Mouse (Mus musculus): ENCODE measurements around the gene Chaf1a. TPM values are rescaled to one million over a fixed set of nuclear protein-coding genes. Genes with fewer than 3 reads are reported as not detected.

The Chaf1a gene
- polyA plus RNA-seq, 1 experiment from 2014 or later: 38.0 TPM

- DNase-seq (ENCODE audit: low spot score) (no peak), ATAC-seq (replicated peaks; ENCODE audit: low FRiP score) (no peak)
- no peak overlapping the region for H3K9ac ChIP-seq (ENCODE audit: low read length)
- no peak overlapping the region for H3K27ac ChIP-seq (ENCODE audit: low read depth, low read length)
- no peaks in the 10 kb centered on the region for H3K27me3 ChIP-seq (ENCODE audit: control insufficient read depth, insufficient read depth, low read length)
- peaks cover 2% of the 10 kb centered on the region; the same call in 1 of the 2 replicates for H3K36me3 ChIP-seq (ENCODE audit: control insufficient read depth, insufficient read depth, low read length)
- H3K4me2 ChIP-seq (ENCODE audit: low read depth, low read length, severe bottlenecking): no peak overlapping the region
- no peak overlapping the region for H3K4me3 ChIP-seq (ENCODE audit: low read depth, low read length)
- peaks cover 8% of the 10 kb centered on the region for H3K4me1 ChIP-seq (replicated peaks; ENCODE audit: control insufficient read depth, insufficient read depth, low read length)
- H3K9me3 ChIP-seq (ENCODE audit: control insufficient read depth, low read length): no peaks in the 10 kb centered on the region
- WGBS: 81% methylated on average over 6 of the region's 6 CpGs
Measured at GRCm38 (mm10) chr17:56032127-56032733, 8.0 kb upstream of the Chaf1a start.

GRCm38 (mm10) chr17:56032831-56033230 is 7.4 kb upstream of the Chaf1a start:
- Histone ChIP-seq H3K4me3 (ENCODE audit: low read depth, low read length) (no peak overlapping the region), H3K36me3 (ENCODE audit: control insufficient read depth, insufficient read depth, low read length) (peaks cover 2% of the 10 kb centered on the region; the same call in 1 of the 2 replicates), H3K4me2 (ENCODE audit: low read depth, low read length, severe bottlenecking) (no peak overlapping the region), H3K27me3 (ENCODE audit: control insufficient read depth, insufficient read depth, low read length) (no peaks in the 10 kb centered on the region), H3K4me1 (replicated peaks; ENCODE audit: control insufficient read depth, insufficient read depth, low read length) (peaks cover 8% of the 10 kb centered on the region), H3K9me3 (ENCODE audit: control insufficient read depth, low read length) (no peaks in the 10 kb centered on the region), H3K27ac (ENCODE audit: low read depth, low read length) (no peak overlapping the region), H3K9ac (ENCODE audit: low read length) (no peak overlapping the region)
- DNase-seq (ENCODE audit: low spot score) (no peak), ATAC-seq (replicated peaks; ENCODE audit: low FRiP score) (no peak)
- 79% methylated on average over 7 of the region's 7 CpGs for WGBS

GRCm38 (mm10) chr17:56034040-56034725 is 6.1 kb upstream of the Chaf1a start:
- no peak for DNase-seq (ENCODE audit: low spot score)
- no peak overlapping the region for H3K4me3 ChIP-seq (ENCODE audit: low read depth, low read length)

GRCm38 (mm10) chr17:56034726-56035100 is 5.5 kb upstream of the Chaf1a start:
- H3K36me3 ChIP-seq (ENCODE audit: control insufficient read depth, insufficient read depth, low read length): peaks cover 2% of the 10 kb centered on the region; the same call in 1 of the 2 replicates
- DNase-seq (ENCODE audit: low spot score) (no peak), ATAC-seq (replicated peaks; ENCODE audit: low FRiP score) (no peak)
- no peak overlapping the region; the same call in 1 of the 2 replicates for H3K9ac ChIP-seq (ENCODE audit: low read length)
- H3K27me3 ChIP-seq (ENCODE audit: control insufficient read depth, insufficient read depth, low read length): no peaks in the 10 kb centered on the region
- H3K4me3 ChIP-seq (ENCODE audit: low read depth, low read length): no peak overlapping the region
- H3K4me2 ChIP-seq (ENCODE audit: low read depth, low read length, severe bottlenecking): no peak overlapping the region
- no peak overlapping the region for H3K27ac ChIP-seq (ENCODE audit: low read depth, low read length)
- no peaks in the 10 kb centered on the region for H3K9me3 ChIP-seq (ENCODE audit: control insufficient read depth, low read length)
- WGBS: 90% methylated on average over 6 of the region's 6 CpGs
- H3K4me1 ChIP-seq (replicated peaks; ENCODE audit: control insufficient read depth, insufficient read depth, low read length): peaks cover 8% of the 10 kb centered on the region

More at GRCm38 (mm10) chr17:56034040-56034725, 6.1 kb upstream of the Chaf1a start:
- no peak for ATAC-seq (replicated peaks; ENCODE audit: low FRiP score)
- Histone ChIP-seq H3K9me3 (ENCODE audit: control insufficient read depth, low read length) (no peaks in the 10 kb centered on the region), H3K36me3 (ENCODE audit: control insufficient read depth, insufficient read depth, low read length) (peaks cover 2% of the 10 kb centered on the region; the same call in 1 of the 2 replicates), H3K4me1 (replicated peaks; ENCODE audit: control insufficient read depth, insufficient read depth, low read length) (peaks cover 8% of the 10 kb centered on the region), H3K4me2 (ENCODE audit: low read depth, low read length, severe bottlenecking) (no peak overlapping the region), H3K9ac (ENCODE audit: low read length) (no peak overlapping the region), H3K27ac (ENCODE audit: low read depth, low read length) (no peak overlapping the region), H3K27me3 (ENCODE audit: control insufficient read depth, insufficient read depth, low read length) (no peaks in the 10 kb centered on the region)
- WGBS: 90% methylated on average over 7 of the region's 7 CpGs

- no peak for DNase-seq (ENCODE audit: low spot score)
- peak overlapping the region; percentile 85 for H3K4me3 ChIP-seq (ENCODE audit: low read depth, low read length)
- whole genome bisulfite sequencing: 87% methylated on average over 4 of the region's 4 CpGs
- H3K9me3 ChIP-seq (ENCODE audit: control insufficient read depth, low read length): no peaks in the 10 kb centered on the region
- H3K27ac ChIP-seq (ENCODE audit: low read depth, low read length): no peak overlapping the region
- H3K36me3 ChIP-seq (ENCODE audit: control insufficient read depth, insufficient read depth, low read length): peaks cover 2% of the 10 kb centered on the region; the same call in 1 of the 2 replicates
- no peak for ATAC-seq (replicated peaks; ENCODE audit: low FRiP score)
- H3K27me3 ChIP-seq (ENCODE audit: control insufficient read depth, insufficient read depth, low read length): no peaks in the 10 kb centered on the region
- peaks cover 8% of the 10 kb centered on the region for H3K4me1 ChIP-seq (replicated peaks; ENCODE audit: control insufficient read depth, insufficient read depth, low read length)
- H3K9ac ChIP-seq (ENCODE audit: low read length): peak overlapping the region; percentile 93
- H3K4me2 ChIP-seq (ENCODE audit: low read depth, low read length, severe bottlenecking): peak overlapping the region; percentile 57
Measured at GRCm38 (mm10) chr17:56035216-56035615, 5.0 kb upstream of the Chaf1a start.

- Histone ChIP-seq H3K9ac (ENCODE audit: low read length) (peak within 1 kb of the TSS; percentile 93), H3K4me3 (ENCODE audit: low read depth, low read length) (peak within 1 kb of the TSS; percentile 85), H3K27me3 (ENCODE audit: control insufficient read depth, insufficient read depth, low read length) (no peaks in the 10 kb centered on the region), H3K4me1 (replicated peaks; ENCODE audit: control insufficient read depth, insufficient read depth, low read length) (peaks cover 10% of the 10 kb centered on the region), H3K4me2 (ENCODE audit: low read depth, low read length, severe bottlenecking) (peak within 1 kb of the TSS; percentile 57), H3K9me3 (ENCODE audit: control insufficient read depth, low read length) (no peaks in the 10 kb centered on the region), H3K27ac (ENCODE audit: low read depth, low read length) (peak within 1 kb of the TSS; percentile 65), H3K36me3 (ENCODE audit: control insufficient read depth, insufficient read depth, low read length) (peaks cover 2% of the 10 kb centered on the region; the same call in 1 of the 2 replicates)
- DNase-seq (ENCODE audit: low spot score): peak; percentile 99
- WGBS: under 1% methylated on average over 73 of the region's 74 CpGs
- peak; percentile 91 for ATAC-seq (replicated peaks; ENCODE audit: low FRiP score)
Measured at GRCm38 (mm10) chr17:56036176-56036900, 3.9 kb upstream of the Chaf1a start, which contains the start of gene Sh3gl1. TSS of gene Sh3gl1 (minus strand) at chr17:56036635.

GRCm38 (mm10) chr17:56036901-56037287 is 3.3 kb upstream of the Chaf1a start:
- H3K27ac ChIP-seq (ENCODE audit: low read depth, low read length): no peak overlapping the region
- ATAC-seq (replicated peaks; ENCODE audit: low FRiP score): peak; percentile 24
- 39% methylated on average over 13 of the region's 13 CpGs for WGBS
- peak overlapping the region; percentile 13; the same call in 1 of the 2 replicates for H3K4me2 ChIP-seq (ENCODE audit: low read depth, low read length, severe bottlenecking)
- DNase-seq (ENCODE audit: low spot score): no peak
- H3K27me3 ChIP-seq (ENCODE audit: control insufficient read depth, insufficient read depth, low read length): no peaks in the 10 kb centered on the region
- peak overlapping the region; percentile 85; the same call in 1 of the 2 replicates for H3K4me3 ChIP-seq (ENCODE audit: low read depth, low read length)
- 0 out of 2 replicates have a peak overlapping the region, but pooled peaks have one; percentile 27 for H3K9ac ChIP-seq (ENCODE audit: low read length)
- H3K36me3 ChIP-seq (ENCODE audit: control insufficient read depth, insufficient read depth, low read length): peaks cover 2% of the 10 kb centered on the region; the same call in 1 of the 2 replicates
- H3K4me1 ChIP-seq (replicated peaks; ENCODE audit: control insufficient read depth, insufficient read depth, low read length): peaks cover 12% of the 10 kb centered on the region
- no peaks in the 10 kb centered on the region for H3K9me3 ChIP-seq (ENCODE audit: control insufficient read depth, low read length)

GRCm38 (mm10) chr17:56038583-56039261 is 1.5 kb upstream of the Chaf1a start:
- peaks cover 15% of the 10 kb centered on the region for H3K4me1 ChIP-seq (replicated peaks; ENCODE audit: control insufficient read depth, insufficient read depth, low read length)
- H3K27ac ChIP-seq (ENCODE audit: low read depth, low read length): no peak overlapping the region
- H3K9ac ChIP-seq (ENCODE audit: low read length): no peak overlapping the region
- peaks cover 2% of the 10 kb centered on the region; the same call in 1 of the 2 replicates for H3K36me3 ChIP-seq (ENCODE audit: control insufficient read depth, insufficient read depth, low read length)
- 86% methylated on average over 8 of the region's 8 CpGs for WGBS
- ATAC-seq (replicated peaks; ENCODE audit: low FRiP score) (no peak), DNase-seq (ENCODE audit: low spot score) (no peak)
- no peaks in the 10 kb centered on the region for H3K9me3 ChIP-seq (ENCODE audit: control insufficient read depth, low read length)
- H3K27me3 ChIP-seq (ENCODE audit: control insufficient read depth, insufficient read depth, low read length): no peaks in the 10 kb centered on the region
- no peak overlapping the region for H3K4me3 ChIP-seq (ENCODE audit: low read depth, low read length)
- H3K4me2 ChIP-seq (ENCODE audit: low read depth, low read length, severe bottlenecking): no peak overlapping the region
